Mouse (Mus musculus) E14TG2a.4 (cell line): ENCODE measurements around the gene Prmt7.

ENCODE experiments used
- CTCF ChIP-seq: conservative IDR thresholded peaks from 2 replicates; pipeline ENCODE4 v1.5.1; 2014; ENCODE audit warnings: low read length
- NANOG ChIP-seq: IDR thresholded peaks from 2 replicates; pipeline ENCODE4 v1.6.1; 2014; ENCODE audit warnings: borderline replicate concordance, low read length, mixed read lengths
- POU5F1 ChIP-seq: IDR thresholded peaks from 2 replicates; pipeline ENCODE4 v1.6.1; 2014; ENCODE audit warnings: low read length, borderline replicate concordance

- TF ChIP-seq CTCF (no peak), NANOG (no peak), POU5F1 (no peak)
Observed at GRCm38 (mm10) chr8:106169017-106169933, 41.5 kb upstream of the Prmt7 start.
